Mouse (Mus musculus) lung, postnatal 0 days (tissue): ENCODE measurements around the gene Sipa1l2.
A peak's percentile ranks its signal among the peaks of the same experiment; 100 is the strongest.

Source experiments
- CTCF ChIP-seq: IDR thresholded peaks from 2 replicates; pipeline ENCODE4 v1.5.1; 2016; ENCODE audit warnings: antibody characterized with exemption, mild to moderate bottlenecking
- EP300 ChIP-seq: IDR thresholded peaks from 2 replicates; pipeline ENCODE4 v1.6.1; 2016; ENCODE audit warnings: antibody characterized with exemption, mild to moderate bottlenecking, control low read depth

- TF ChIP-seq CTCF, result no peak
- TF ChIP-seq EP300, result peak; percentile 86
Measured at GRCm38 (mm10) chr8:125522151-125522550, 47.5 kb downstream of the Sipa1l2 start.
